Mouse (Mus musculus) gastrocnemius, postnatal 4 days (tissue): ENCODE results near the gene Smco2. TPM values are rescaled to one million over a fixed set of nuclear protein-coding genes. Genes with fewer than 3 reads are reported as not detected.
"Not testable (repeated sequence)": the region's sequence is repeated elsewhere in the genome, so short reads cannot be mapped to it uniquely, and the experiment has no call there.

Source experiments
- DNase-seq, 2 experiments: peaks; one replicate each; pipeline ENCODE4 v3.0.0; 2021 to 2022; ENCODE audit warnings: low spot score in 2 of 2, mixed read lengths in 2 of 2
- total RNA-seq, 2 experiments: library from RNA; stranded (reverse); gene quantifications; 2 replicates each; pipeline ENCODE4 v1.2.3; 2021

Smco2 gene
- total RNA-seq, 2 experiments from 2014 or later = not detected

GRCm38 (mm10) chr6:146855185-146855584, 5.3 kb downstream of the Smco2 start:
- DNase-seq = no peak

GRCm38 (mm10) chr6:146857386-146857785, 7.5 kb downstream of the Smco2 start:
- no peak for DNase-seq

GRCm38 (mm10) chr6:146863154-146863553, 13.2 kb downstream of the Smco2 start:
- no peak for DNase-seq

GRCm38 (mm10) chr6:146864370-146864769, 14.5 kb downstream of the Smco2 start:
- not testable (repeated sequence) for DNase-seq

GRCm38 (mm10) chr6:146865701-146866100, 15.8 kb downstream of the Smco2 start:
- no peak for DNase-seq

GRCm38 (mm10) chr6:146871975-146872374, 22.1 kb downstream of the Smco2 start:
- DNase-seq = no peak

GRCm38 (mm10) chr6:146874415-146874814, 24.5 kb downstream of the Smco2 start:
- DNase-seq = no peak

- DNase-seq = no peak
Measured at GRCm38 (mm10) chr6:146876820-146877219, 26.9 kb downstream of the Smco2 start.

- no peak for DNase-seq
Measured at GRCm38 (mm10) chr6:146877425-146878045, 27.6 kb downstream of the Smco2 start.

GRCm38 (mm10) chr6:146878926-146879325, 29.0 kb downstream of the Smco2 start:
- DNase-seq = no peak

GRCm38 (mm10) chr6:146879856-146880255, 30.0 kb downstream of the Smco2 start:
- DNase-seq = no peak

- DNase-seq = no peak
Measured at GRCm38 (mm10) chr6:146880296-146880695, 30.4 kb downstream of the Smco2 start.

GRCm38 (mm10) chr6:146881896-146882770, 32.2 kb downstream of the Smco2 start:
- no peak for DNase-seq

- DNase-seq = no peak
Measured at GRCm38 (mm10) chr6:146883426-146883825, 33.5 kb downstream of the Smco2 start.

- no peak for DNase-seq
Measured at GRCm38 (mm10) chr6:146884171-146884570, 34.3 kb downstream of the Smco2 start.

- no peak for DNase-seq
Measured at GRCm38 (mm10) chr6:146884851-146885250, 34.9 kb downstream of the Smco2 start.

GRCm38 (mm10) chr6:146887958-146888659, 38.2 kb downstream of the Smco2 start, which contains the start of gene Ppfibp1:
Ppfibp1 (plus strand) TSS chr6:146888487.
- DNase-seq = peak; percentile 96

GRCm38 (mm10) chr6:146888660-146889490, 39.0 kb downstream of the Smco2 start:
- DNase-seq = no peak

GRCm38 (mm10) chr6:146890215-146890614, 40.3 kb downstream of the Smco2 start:
- DNase-seq = no peak

- no peak for DNase-seq
Measured at GRCm38 (mm10) chr6:146890633-146891032, 40.7 kb downstream of the Smco2 start.

GRCm38 (mm10) chr6:146893890-146894289, 44.0 kb downstream of the Smco2 start:
- no peak for DNase-seq
